Mouse (Mus musculus) limb, embryonic 14.5 days (tissue): ENCODE measurements at regions not wholly inside any gene's neighbourhood (a gene's known extent, or its start where the extent isn't known, plus 50 kb on each side); places are given as distances from the start of the nearest gene placed in this dataset.

Source experiments
- ATAC-seq: fragments of 200-750 bp; cut with Nextera tagmentation; 2 replicates; pipeline ENCODE4 v1.8.0; 2017; ENCODE audit warnings: low read depth, moderate number of reproducible peaks, moderate TSS enrichment; ENCODE audit not compliant: low FRiP score
- DNase-seq: peaks from one replicate; pipeline ENCODE4 v3.0.0-alpha.2; 2015; ENCODE audit warnings: low spot score
- H3K27ac ChIP-seq: fragments of 300-500 bp; sonication (generic); replicated peaks from 2 replicates; pipeline ENCODE4 v1.5.1; 2014; ENCODE audit warnings: low read depth, mild to moderate bottlenecking, low read length, moderate library complexity, mixed read lengths
- H3K27me3 ChIP-seq: fragments of 300-500 bp; sonication (generic); 2 replicates; pipeline ENCODE4 v1.6.1; 2014; ENCODE audit warnings: low read length, mixed read lengths; ENCODE audit not compliant: control insufficient read depth, insufficient read depth
- H3K36me3 ChIP-seq: fragments of 300-500 bp; sonication (generic); 2 replicates; pipeline ENCODE4 v1.6.1; 2014; ENCODE audit warnings: mild to moderate bottlenecking, low read length, moderate library complexity, mixed read lengths; ENCODE audit not compliant: control insufficient read depth, insufficient read depth
- H3K4me1 ChIP-seq: fragments of 300-500 bp; sonication (generic); 2 replicates; pipeline ENCODE4 v1.6.1; 2014; ENCODE audit warnings: antibody characterized with exemption, low read length, mixed read lengths; ENCODE audit not compliant: control insufficient read depth, insufficient read depth
- H3K4me2 ChIP-seq: fragments of 300-500 bp; sonication (generic); replicated peaks from 2 replicates; pipeline ENCODE4 v1.6.1; 2014; ENCODE audit warnings: low read depth, mild to moderate bottlenecking, low read length, moderate library complexity; ENCODE audit not compliant: severe bottlenecking
- H3K4me3 ChIP-seq: fragments of 300-500 bp; sonication (generic); replicated peaks from 2 replicates; pipeline ENCODE4 v1.5.1; 2014; ENCODE audit warnings: low read length
- H3K9ac ChIP-seq: fragments of 300-500 bp; sonication (generic); 2 replicates; pipeline ENCODE4 v1.6.1; 2014; ENCODE audit warnings: mild to moderate bottlenecking, low read depth, low read length, moderate library complexity; ENCODE audit not compliant: severe bottlenecking
- H3K9me3 ChIP-seq: fragments of 300-500 bp; sonication (generic); 2 replicates; pipeline ENCODE4 v1.6.1; 2016; ENCODE audit warnings: low read length; ENCODE audit not compliant: control insufficient read depth
- POLR2A ChIP-seq: fragments of 200-500 bp; IDR thresholded peaks from 2 replicates; pipeline ENCODE4 v1.8.0; 2012; ENCODE audit warnings: inconsistent platforms, mild to moderate bottlenecking, moderate library complexity, borderline replicate concordance; ENCODE audit not compliant: insufficient read depth, insufficient read length; ENCODE audit errors: extremely low read depth
- WGBS: fragments of 180-500 bp; shearing (Covaris S2); extraction: QIAGEN DNeasy Blood & Tissue Kit; methylation state at CpG from one replicate; pipeline ENCODE4 v1.1.7; 2014; 5-methylcytosine and 5-hydroxymethylcytosine counted together

DNA sequence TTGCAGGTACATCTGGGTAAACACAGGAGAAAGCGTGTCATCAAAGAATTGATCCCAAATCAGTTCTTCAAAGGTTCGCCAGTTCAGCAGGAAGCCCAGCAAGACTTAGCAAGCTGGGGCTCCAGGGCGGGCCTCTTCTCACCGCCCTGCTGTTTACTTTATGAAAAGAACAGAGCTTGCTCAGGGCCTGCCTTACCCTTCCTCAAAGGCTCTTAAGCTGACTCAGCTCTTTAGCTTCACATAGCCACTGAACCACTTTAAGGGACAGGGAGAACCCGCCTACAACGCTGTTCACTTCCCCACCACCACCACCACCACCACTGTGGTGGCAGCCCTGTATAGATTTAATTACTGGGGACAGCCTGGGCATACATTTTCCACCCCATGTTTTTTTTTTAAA, 148.5 kb downstream of the Clic5 start:
- TF ChIP-seq POLR2A, result no peak
- no peak overlapping the region for H3K9ac ChIP-seq
- ATAC-seq, result no peak
- no peak overlapping the region for H3K4me3 ChIP-seq
- no peak for DNase-seq
- H3K27ac ChIP-seq, result no peak overlapping the region
- H3K4me2 ChIP-seq, result no peak overlapping the region
- no peaks in the 10 kb centered on the region for H3K9me3 ChIP-seq
- H3K36me3 ChIP-seq, result no peaks in the 10 kb centered on the region
- peaks cover 4% of the 10 kb centered on the region; the same call in 1 of the 2 replicates for H3K4me1 ChIP-seq
- no peaks in the 10 kb centered on the region for H3K27me3 ChIP-seq
- 44% methylated on average over 6 of the region's 6 CpGs for WGBS

DNA sequence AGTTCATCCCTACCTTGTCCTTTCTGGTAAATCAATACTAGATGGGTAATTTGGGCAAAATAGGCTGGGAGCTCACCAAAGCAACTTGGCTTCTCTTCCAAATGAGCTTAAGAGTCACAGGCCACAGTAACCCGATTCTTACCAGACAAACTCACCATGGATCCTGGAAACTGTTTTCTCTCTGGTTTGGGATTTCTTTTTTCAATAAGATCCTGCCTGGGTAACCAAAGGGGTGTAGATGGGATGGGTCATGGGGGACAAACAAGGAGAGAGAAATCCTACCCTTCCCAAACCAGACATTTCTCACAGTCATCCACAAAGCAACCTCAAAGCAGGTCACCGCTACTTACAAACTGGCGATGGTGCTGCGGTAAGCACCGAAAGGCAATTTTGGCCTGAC, 148.9 kb downstream of the Clic5 start:
- Histone ChIP-seq H3K9ac (no peak overlapping the region), H3K27me3 (no peaks in the 10 kb centered on the region), H3K9me3 (no peaks in the 10 kb centered on the region), H3K36me3 (no peaks in the 10 kb centered on the region), H3K4me2 (no peak overlapping the region), H3K4me3 (no peak overlapping the region), H3K4me1 (peaks cover 4% of the 10 kb centered on the region; the same call in 1 of the 2 replicates), H3K27ac (no peak overlapping the region)
- ATAC-seq (no peak), DNase-seq (no peak)
- no peak for TF ChIP-seq POLR2A
- 46% methylated on average over 5 of the region's 5 CpGs for WGBS

DNA sequence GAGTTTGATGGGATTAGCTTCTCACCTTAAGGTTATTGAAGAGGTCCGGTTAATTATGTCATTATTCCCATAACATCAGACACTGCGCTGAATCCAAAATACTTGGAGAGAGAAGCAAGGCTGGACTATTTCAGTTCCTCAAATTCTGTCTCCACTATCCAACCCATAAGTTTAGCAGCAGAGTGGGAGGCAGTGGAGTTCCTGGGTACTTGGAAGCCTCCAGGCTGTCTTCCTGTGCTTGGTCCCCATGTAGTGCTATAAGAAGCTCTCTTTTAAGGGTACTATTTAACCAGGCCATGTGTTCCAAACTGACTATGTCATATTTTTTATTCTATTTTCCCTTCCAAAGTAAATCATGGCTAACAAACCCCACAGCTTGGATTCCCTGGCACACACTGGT, 156.2 kb downstream of the Clic5 start:
- 80% methylated on average over 2 of the region's 2 CpGs for WGBS
- Histone ChIP-seq H3K4me2 (no peak overlapping the region), H3K27me3 (no peaks in the 10 kb centered on the region), H3K4me3 (no peak overlapping the region), H3K9me3 (no peaks in the 10 kb centered on the region), H3K4me1 (no peaks in the 10 kb centered on the region), H3K27ac (no peak overlapping the region), H3K36me3 (no peaks in the 10 kb centered on the region), H3K9ac (no peak overlapping the region)
- DNase-seq (no peak), ATAC-seq (no peak)
- TF ChIP-seq POLR2A, result no peak

DNA sequence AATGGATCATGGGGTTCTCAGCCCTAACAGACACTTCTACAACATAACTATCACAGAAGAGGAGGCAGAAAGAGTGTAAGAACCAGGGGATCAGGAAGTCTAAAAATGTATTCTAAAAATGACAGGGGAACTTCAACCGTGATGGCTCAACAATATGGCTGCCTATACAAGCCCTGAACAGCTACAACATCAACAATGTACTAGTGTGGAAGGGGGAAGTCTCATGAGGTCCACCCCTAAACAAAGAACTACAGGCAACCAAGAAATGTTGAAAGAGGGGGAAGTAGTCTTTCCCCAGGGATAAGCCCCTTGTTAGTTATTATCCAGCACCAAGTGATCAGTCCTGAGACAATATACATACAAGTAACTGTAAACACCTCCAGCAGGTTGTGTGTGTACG, 157.0 kb downstream of the Clic5 start:
- no peak overlapping the region for H3K9ac ChIP-seq
- H3K4me3 ChIP-seq, result no peak overlapping the region
- H3K4me2 ChIP-seq, result no peak overlapping the region
- H3K27ac ChIP-seq, result no peak overlapping the region
- no peaks in the 10 kb centered on the region for H3K36me3 ChIP-seq
- WGBS, result 82% methylated on average over 2 of the region's 2 CpGs
- no peaks in the 10 kb centered on the region for H3K4me1 ChIP-seq
- H3K27me3 ChIP-seq, result no peaks in the 10 kb centered on the region
- H3K9me3 ChIP-seq, result no peaks in the 10 kb centered on the region
- TF ChIP-seq POLR2A, result no peak
- no peak for ATAC-seq
- DNase-seq, result no peak

DNA sequence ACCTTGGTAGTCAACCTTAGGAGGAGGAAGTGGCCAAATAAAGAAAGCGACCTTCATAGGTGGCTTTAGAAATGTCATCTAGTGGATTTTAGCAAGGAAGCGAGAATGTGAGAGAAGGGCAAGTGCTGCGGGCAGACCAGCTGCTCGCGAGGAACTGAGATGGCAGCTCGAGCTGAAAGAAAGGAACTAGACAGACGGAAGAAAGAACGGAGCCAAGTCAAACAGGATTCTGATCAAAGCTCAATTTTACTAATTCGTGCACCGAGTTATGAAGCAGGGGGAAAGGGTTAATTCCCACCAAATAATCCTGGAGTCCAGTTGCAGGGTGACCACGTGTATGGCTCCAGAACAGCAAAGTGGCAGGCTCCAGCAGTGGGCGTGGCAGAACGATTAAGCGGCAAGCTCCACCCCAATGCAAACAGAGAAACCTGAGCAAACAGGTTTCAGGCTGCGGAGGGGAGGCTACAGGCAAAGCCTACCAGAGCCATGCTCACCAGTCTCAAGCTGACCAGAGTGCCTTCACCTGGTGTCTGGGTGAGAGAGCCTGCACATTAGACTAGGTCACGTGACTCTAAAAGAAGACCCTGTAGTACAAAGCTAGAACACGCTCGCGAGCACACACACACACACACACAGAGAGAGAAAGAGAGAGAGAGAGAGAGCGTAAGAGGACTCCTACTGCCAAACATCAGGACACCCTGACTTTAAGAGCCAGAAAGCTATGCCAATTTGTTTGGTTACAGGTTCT, 162.0 kb downstream of the Clic5 start:
- DNase-seq (no peak), ATAC-seq (peak; percentile 47)
- no peak overlapping the region for H3K9ac ChIP-seq
- H3K4me2 ChIP-seq, result peak overlapping the region; percentile 35
- H3K9me3 ChIP-seq, result no peaks in the 10 kb centered on the region
- H3K4me1 ChIP-seq, result peaks cover 4% of the 10 kb centered on the region; the same call in 1 of the 2 replicates
- no peaks in the 10 kb centered on the region for H3K36me3 ChIP-seq
- H3K27me3 ChIP-seq, result no peaks in the 10 kb centered on the region
- TF ChIP-seq POLR2A, result no peak
- no peak overlapping the region for H3K27ac ChIP-seq
- WGBS, result 32% methylated on average over 20 of the region's 20 CpGs
- H3K4me3 ChIP-seq, result no peak overlapping the region; the same call in 1 of the 2 replicates
